9 mouse cellular contexts compared by ENCODE assay signal in genomic region chr15:95725866-95726265, GRCm38 (mm10).
DNase-seq lines count a peak whose midpoint lies in the region; ATAC-seq and TF ChIP-seq lines count a peak whose summit lies in the region.
"Had no signal": no experiment of that assay in that cellular context is flagged by ENCODE, and none has a peak within 500 bp of the region (broad histone marks: within the 10 kb centered on the region; RNA-seq: fewer than 3 reads in every experiment).

No protein-coding gene starts in this region.

- no peak for ATAC-seq in hindbrain, embryonic 11.5 days (ENCODE audit: low FRiP score)
- no peak for ATAC-seq in hindbrain, embryonic 13.5 days (ENCODE audit: low FRiP score)

- no peaks in the 10 kb centered on the region for H3K9me3 ChIP-seq in hindbrain, embryonic 11.5 days (ENCODE audit: control insufficient read depth, low read length)
- no peaks in the 10 kb centered on the region for H3K9me3 ChIP-seq in hindbrain, embryonic 13.5 days
- H3K9me3 ChIP-seq: embryonic facial prominence, embryonic 13.5 days had no signal

- H3K4me1 ChIP-seq in hindbrain, embryonic 11.5 days (replicated peaks; ENCODE audit: control insufficient read depth, insufficient read depth, low read length): no peaks in the 10 kb centered on the region
- no peaks in the 10 kb centered on the region for H3K4me1 ChIP-seq in hindbrain, embryonic 13.5 days (replicated peaks)
- H3K4me1 ChIP-seq: embryonic facial prominence, embryonic 13.5 days had no signal

- TF ChIP-seq CTCF in gastrocnemius, adult 2 months (IDR thresholded peaks at IDR 0.05): peak; percentile 75

- H3K36me3 ChIP-seq in hindbrain, embryonic 11.5 days (ENCODE audit: control insufficient read depth, insufficient read depth, low read length): no peaks in the 10 kb centered on the region
- no peaks in the 10 kb centered on the region for H3K36me3 ChIP-seq in hindbrain, embryonic 13.5 days
- H3K36me3 ChIP-seq: embryonic facial prominence, embryonic 13.5 days had no signal

- intact Hi-C loops in gastrocnemius, adult 2 months (cut with DNase I): no loop called here
- intact Hi-C loops in left cerebral cortex, postnatal 36 days (cut with DNase I): loop anchor here (10.0 kb wide), 1 partner anchor 559 kb away; the partner anchor contains the start of gene Arid2

- H3K4me3 ChIP-seq in hindbrain, embryonic 11.5 days (ENCODE audit: low read depth, low read length): no peak overlapping the region
- H3K4me3 ChIP-seq in hindbrain, embryonic 13.5 days: no peak overlapping the region
- H3K4me3 ChIP-seq in gastrocnemius, adult 2 months: peak overlapping the region; percentile 32
- H3K4me3 ChIP-seq: embryonic facial prominence, embryonic 13.5 days had no signal

- 47% methylated on average over 11 of the region's 11 CpGs for WGBS in hindbrain, embryonic 11.5 days
- 48% methylated on average over 11 of the region's 11 CpGs for WGBS in hindbrain, embryonic 13.5 days

- no peak overlapping the region for H3K4me2 ChIP-seq in hindbrain, embryonic 11.5 days (replicated peaks; ENCODE audit: low read depth, low read length)
- no peak overlapping the region for H3K4me2 ChIP-seq in hindbrain, embryonic 13.5 days
- H3K4me2 ChIP-seq: embryonic facial prominence, embryonic 13.5 days had no signal

- H3K27me3 ChIP-seq in hindbrain, embryonic 11.5 days (ENCODE audit: control insufficient read depth, insufficient read depth, low read length): no peaks in the 10 kb centered on the region
- no peaks in the 10 kb centered on the region for H3K27me3 ChIP-seq in hindbrain, embryonic 13.5 days
- H3K27me3 ChIP-seq: embryonic facial prominence, embryonic 13.5 days had no signal

- DNase-seq in hindbrain, embryonic 11.5 days (ENCODE audit: low spot score): peak; percentile 73
- peak; percentile 14 for DNase-seq in cerebellum, adult 11-12 months
- peak; percentile 77 for DNase-seq in gastrocnemius, adult 2 months
- DNase-seq in kidney, adult 18-20 months: peak; percentile 61
- DNase-seq in left cerebral cortex, postnatal 36 days (ENCODE audit: low spot score in 2 of 2): peak; percentile 74 to 82
- DNase-seq in ovary, postnatal 10 days (ENCODE audit: low spot score): peak; percentile 55
- peak; percentile 93 to 99 for DNase-seq in thymus, postnatal 10 days (ENCODE audit: low spot score in 2 of 2)

- no peak overlapping the region for H3K27ac ChIP-seq in hindbrain, embryonic 11.5 days (ENCODE audit: low read depth, low read length)
- no peak overlapping the region for H3K27ac ChIP-seq in hindbrain, embryonic 13.5 days
- no peak overlapping the region for H3K27ac ChIP-seq in gastrocnemius, adult 2 months
- H3K27ac ChIP-seq: embryonic facial prominence, embryonic 13.5 days had no signal

- no peak overlapping the region for H3K9ac ChIP-seq in hindbrain, embryonic 11.5 days (ENCODE audit: low read depth, low read length)
- no peak overlapping the region for H3K9ac ChIP-seq in hindbrain, embryonic 13.5 days
- H3K9ac ChIP-seq: embryonic facial prominence, embryonic 13.5 days had no signal

Comparison
In these comparisons a context has a peak if more than half of its experiments do, and no peak if none do; other contexts are left out.
1. DNase-seq: peak in every context shown above with its lines; median percentile 96 in thymus, postnatal 10 days; 78 in left cerebral cortex, postnatal 36 days; 77 in gastrocnemius, adult 2 months; 73 in hindbrain, embryonic 11.5 days; 61 in kidney, adult 18-20 months; 55 in ovary, postnatal 10 days; 14 in cerebellum, adult 11-12 months.